Mouse (Mus musculus) neutrophil, adult 59 days (primary cell): Measurements from ENCODE around the gene Tbc1d10b. TPM values are rescaled to one million over a fixed set of nuclear protein-coding genes. Genes with fewer than 3 reads are reported as not detected.

Source experiments
- total RNA-seq, 2 experiments: library from RNA; stranded (reverse); gene quantifications; 1 replicate in 1 of 2; 2 replicates in 1 of 2; pipeline ENCODE4 v1.2.4; 2023

Tbc1d10b gene
- total RNA-seq: 100 to 1,000 TPM; 123 to 138 TPM

GRCm38 (mm10) chr7:127208295-127208552 lies at the start of gene Tbc1d10b:
TSS of gene Tbc1d10b (minus strand) at chr7:127208468.

DNA sequence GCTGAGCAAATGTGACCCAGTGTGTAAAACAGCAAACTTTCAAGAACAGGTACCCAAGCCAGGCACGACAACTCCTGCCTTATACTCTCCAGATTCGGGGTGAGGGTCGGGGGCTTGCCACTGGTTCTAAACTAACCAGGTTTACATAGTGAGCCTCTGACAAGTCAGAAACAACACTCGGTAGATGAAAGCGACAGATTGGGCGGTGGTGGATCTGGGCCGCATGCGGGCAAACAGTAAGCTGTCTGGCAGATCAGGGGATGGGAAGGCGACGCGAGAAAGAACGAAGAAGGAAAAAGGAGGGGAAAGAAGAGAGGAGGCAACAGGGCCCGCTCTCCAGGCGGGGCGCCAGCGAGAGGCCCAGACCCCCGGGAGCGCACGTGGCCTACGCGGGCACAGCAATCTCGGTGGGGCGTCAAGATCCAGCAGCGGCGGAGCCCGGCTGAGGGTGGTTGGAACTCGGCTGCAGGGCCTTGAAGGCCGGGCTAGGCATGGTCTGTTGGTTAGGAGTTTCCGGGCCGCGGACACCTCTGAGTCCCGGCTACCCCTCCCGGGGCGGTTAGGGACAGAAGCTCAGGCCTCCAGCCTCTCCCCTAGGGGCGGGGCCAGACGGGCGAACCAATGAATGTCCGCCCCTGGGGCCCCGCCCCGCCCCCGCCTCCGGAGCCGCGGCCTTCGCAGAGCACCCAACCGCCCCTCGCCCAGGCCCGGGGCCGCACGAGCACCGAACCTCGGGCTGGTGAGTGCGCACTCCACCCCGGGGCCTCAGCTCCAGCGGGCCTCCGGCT lies 35.8 kb upstream of the Tbc1d10b start, which contains the start of gene Zfp771:
Zfp771 (plus strand) TSS at position 405 of the 788 bp plus-strand sequence.

GRCm38 (mm10) chr7:127232622-127233367 lies 24.5 kb upstream of the Tbc1d10b start, which contains the start of the genes Zfp553 and Sept1:
TSS of gene Zfp553 (plus strand) at chr7:127233061.
TSS of gene Sept1 (minus strand) at chr7:127233130.

DNA sequence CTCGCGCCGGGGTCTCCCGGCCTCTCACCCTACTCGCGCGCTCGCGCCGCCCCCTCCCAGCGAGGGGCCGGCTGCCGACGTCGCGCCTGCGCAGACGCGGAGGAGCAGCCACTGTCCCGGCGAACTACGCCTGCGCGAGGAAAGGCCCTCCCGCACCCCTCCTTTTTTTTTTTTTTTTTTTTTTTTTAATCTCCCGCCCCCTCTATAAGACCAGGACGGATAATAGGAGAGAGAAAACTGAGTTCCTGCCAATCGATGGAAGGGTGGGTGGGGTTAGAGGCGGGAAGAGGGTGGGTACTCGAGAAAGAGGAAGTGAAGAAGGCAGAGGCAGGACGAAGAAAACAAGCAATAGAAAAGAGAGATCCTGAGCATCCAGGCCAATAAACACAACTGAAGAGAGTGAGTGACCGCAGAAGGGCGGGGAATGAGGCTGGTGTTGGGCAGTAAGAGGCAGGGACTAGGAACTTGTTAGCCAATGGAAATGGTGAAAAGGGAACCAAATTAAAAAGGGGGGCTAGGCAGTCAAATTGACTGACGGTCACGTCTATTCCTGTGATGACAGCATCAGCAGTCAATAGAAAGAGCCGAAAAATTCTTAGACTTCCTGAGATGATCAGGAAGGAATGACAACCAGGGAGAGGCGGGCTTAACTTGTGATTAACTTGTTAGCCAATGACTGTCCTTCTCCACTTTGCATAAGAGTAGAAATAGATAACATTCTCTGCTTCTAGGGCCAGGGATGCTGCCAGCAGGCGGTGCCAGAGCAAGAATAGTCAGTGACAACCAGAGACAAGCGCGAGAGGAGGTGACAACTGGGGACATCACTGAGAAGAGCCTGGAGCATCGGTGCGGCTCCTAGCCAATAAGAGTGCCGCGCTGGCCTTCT lies 528 bp upstream of the Tbc1d10b start, which contains the start of gene Mylpf:
Mylpf (plus strand) TSS at position 338 of the 886 bp plus-strand sequence.

GRCm38 (mm10) chr7:127195544-127196295 lies 12.5 kb downstream of the Tbc1d10b start, which contains the start of gene Cd2bp2:
TSS of gene Cd2bp2 (minus strand) at chr7:127196050.

Other genes starting within 250 kb of the Tbc1d10b start
- gene Cdipt, start 232.6 kb downstream of the Tbc1d10b start, total RNA-seq: 10 to 100 TPM; 58.6 to 74.2 TPM
- gene Cdiptos, start 232.4 kb downstream of the Tbc1d10b start, total RNA-seq: 1 to 10 TPM; 1.5 to 1.7 TPM
- 10 to 100 TPM; 40.7 to 54.2 TPM for gene Mvp, start 193.8 kb downstream of the Tbc1d10b start, total RNA-seq
- gene Pagr1b, start 192.0 kb downstream of the Tbc1d10b start, total RNA-seq: 1 to 10 TPM; 2.1 to 7.5 TPM
- gene Pagr1a, start 191.1 kb downstream of the Tbc1d10b start, total RNA-seq: 10 to 100 TPM in 1 of 2 experiments, 1 to 10 TPM in 1; 8.7 to 32.2 TPM
- 10 to 100 TPM in 1 of 2 experiments, under 1 TPM in 1; 0.20 to 34.3 TPM for gene Gm42742, start 187.4 kb downstream of the Tbc1d10b start, total RNA-seq
- gene Prrt2, start 187.3 kb downstream of the Tbc1d10b start, total RNA-seq: under 1 TPM in 1 of 2 experiments, not detected in 1; 0.20 TPM
- 100 to 1,000 TPM; 181 to 187 TPM for gene Maz, start 181.4 kb downstream of the Tbc1d10b start, total RNA-seq
- 10 to 100 TPM; 60.6 to 63.2 TPM for gene Kif22, start 166.0 kb downstream of the Tbc1d10b start, total RNA-seq
- gene Zg16, start 121.1 kb downstream of the Tbc1d10b start, total RNA-seq: 1 to 10 TPM in 1 of 2 experiments, under 1 TPM in 1; 0.60 to 1.6 TPM
- 100 to 1,000 TPM; 131 to 144 TPM for gene AI467606, start 117.1 kb downstream of the Tbc1d10b start, total RNA-seq
- gene Qprt, start 86.2 kb downstream of the Tbc1d10b start, total RNA-seq: 1 to 10 TPM; 4.2 to 6.3 TPM
- gene Spn, start 70.6 kb downstream of the Tbc1d10b start, total RNA-seq: 100 to 1,000 TPM; 126 to 127 TPM
- gene Cd2bp2, start 12.4 kb downstream of the Tbc1d10b start, total RNA-seq: 10 to 100 TPM; 47.7 to 62.5 TPM
- gene Mylpf, start 422 bp upstream of the Tbc1d10b start, total RNA-seq: 1 to 10 TPM; 7.7 to 8.4 TPM
- 1 to 10 TPM; 4.2 to 4.5 TPM for gene Zfp553, start 24.6 kb upstream of the Tbc1d10b start, total RNA-seq
- 100 to 1,000 TPM; 106 to 111 TPM for gene Sept1, start 24.7 kb upstream of the Tbc1d10b start, total RNA-seq
- gene Zfp771, start 35.8 kb upstream of the Tbc1d10b start, total RNA-seq: 1 to 10 TPM; 5.1 to 5.8 TPM
- gene Dctpp1, start 52.2 kb upstream of the Tbc1d10b start, total RNA-seq: 10 to 100 TPM; 28.7 to 31.2 TPM
- gene Sephs2, start 65.6 kb upstream of the Tbc1d10b start, total RNA-seq: 100 to 1,000 TPM; 115 to 120 TPM
- gene Itgal, start 87.8 kb upstream of the Tbc1d10b start, total RNA-seq: 100 to 1,000 TPM; 224 to 235 TPM
- 1 to 10 TPM; 7.0 to 9.0 TPM for gene Zfp768, start 137.1 kb upstream of the Tbc1d10b start, total RNA-seq
- 1 to 10 TPM; 6.7 to 6.8 TPM for gene Zfp747, start 167.6 kb upstream of the Tbc1d10b start, total RNA-seq
- gene 9130019O22Rik, start 178.7 kb upstream of the Tbc1d10b start, total RNA-seq: 1 to 10 TPM; 1.1 to 3.0 TPM
- 1 to 10 TPM; 1.7 to 2.0 TPM for gene E430018J23Rik, start 185.2 kb upstream of the Tbc1d10b start, total RNA-seq
- gene Zfp764, start 198.4 kb upstream of the Tbc1d10b start, total RNA-seq: 1 to 10 TPM; 3.0 to 3.9 TPM
- 10 to 100 TPM; 11.8 to 13.5 TPM for gene Zfp688, start 213.6 kb upstream of the Tbc1d10b start, total RNA-seq
- 1 to 10 TPM; 1.4 to 3.0 TPM for gene Zfp689, start 240.7 kb upstream of the Tbc1d10b start, total RNA-seq